Mouse (Mus musculus) limb, embryonic 11.5 days (tissue): ENCODE measurements around the gene Gtf2ird1. TPM values are rescaled to one million over a fixed set of nuclear protein-coding genes. Genes with fewer than 3 reads are reported as not detected.
"Not testable (repeated sequence)": the region's sequence is repeated elsewhere in the genome, so short reads cannot be mapped to it uniquely, and the experiment has no call there.

ENCODE experiments used
- ATAC-seq: fragments of 200-750 bp; cut with Nextera tagmentation; 2 replicates; pipeline ENCODE4 v1.8.0; 2017; ENCODE audit warnings: low read depth; ENCODE audit not compliant: insufficient number of reproducible peaks, low FRiP score, low TSS enrichment
- DNase-seq: peaks from one replicate; pipeline ENCODE4 v3.0.0-alpha.2; 2015; ENCODE audit warnings: low spot score
- H3K27ac ChIP-seq: fragments of 300-500 bp; sonication (generic); replicated peaks from 2 replicates; pipeline ENCODE4 v1.5.1; 2014; ENCODE audit warnings: low read depth, mild to moderate bottlenecking, low read length
- H3K27me3 ChIP-seq: fragments of 300-500 bp; sonication (generic); 2 replicates; pipeline ENCODE4 v1.6.1; 2014; ENCODE audit warnings: mild to moderate bottlenecking, low read length, mixed read lengths; ENCODE audit not compliant: control insufficient read depth, insufficient read depth
- H3K36me3 ChIP-seq: fragments of 300-500 bp; sonication (generic); 2 replicates; pipeline ENCODE4 v1.6.1; 2014; ENCODE audit warnings: mild to moderate bottlenecking, low read length, moderate library complexity, mixed read lengths; ENCODE audit not compliant: control insufficient read depth, insufficient read depth
- H3K4me1 ChIP-seq: fragments of 300-500 bp; sonication (generic); 2 replicates; pipeline ENCODE4 v1.6.1; 2014; ENCODE audit warnings: low read length, mixed read lengths; ENCODE audit not compliant: control insufficient read depth, insufficient read depth
- H3K4me2 ChIP-seq: fragments of 300-500 bp; sonication (generic); 2 replicates; pipeline ENCODE4 v1.6.1; 2014; ENCODE audit warnings: low read depth, mild to moderate bottlenecking, moderate library complexity; ENCODE audit not compliant: severe bottlenecking
- H3K4me3 ChIP-seq: fragments of 300-500 bp; sonication (generic); 2 replicates; pipeline ENCODE4 v1.5.1; 2014; ENCODE audit warnings: low read depth, low read length
- H3K9ac ChIP-seq: fragments of 300-500 bp; sonication (generic); 2 replicates; pipeline ENCODE4 v1.6.1; 2014; ENCODE audit warnings: mild to moderate bottlenecking, low read length
- H3K9me3 ChIP-seq: fragments of 300-500 bp; sonication (generic); 2 replicates; pipeline ENCODE4 v1.6.1; 2016; ENCODE audit warnings: low read length; ENCODE audit not compliant: control insufficient read depth
- whole genome bisulfite sequencing: fragments of 180-500 bp; shearing (Covaris S2); extraction: QIAGEN DNeasy Blood & Tissue Kit; methylation state at CpG from one replicate; pipeline ENCODE4 v1.1.7; 2014; 5-methylcytosine and 5-hydroxymethylcytosine counted together
- polyA plus RNA-seq: library from polyadenylated mRNA; unstranded; fragments of >200 nt; fragmentation: Nextera tagmentation; extraction: Ambion mirVana; gene quantifications from 2 replicates; pipeline ENCODE4 v1.2.1, GENCODE M21; 2014

Gene Gtf2ird1
- polyA plus RNA-seq, 1 experiment from 2014 or later = 126 TPM

- not testable (repeated sequence) for H3K9ac ChIP-seq, H3K4me1 ChIP-seq, H3K9me3 ChIP-seq, DNase-seq, H3K4me2 ChIP-seq, H3K27ac ChIP-seq, ATAC-seq, H3K27me3 ChIP-seq, H3K36me3 ChIP-seq, H3K4me3 ChIP-seq
- 96% methylated on average over 4 of the region's 4 CpGs for WGBS
Measured at GRCm38 (mm10) chr5:134446755-134447154, 9.8 kb downstream of the Gtf2ird1 start.

- Histone ChIP-seq H3K27me3 (no peaks in the 10 kb centered on the region), H3K36me3 (0 out of 2 replicates have a peak, but pooled peaks cover 2% of the 10 kb centered on the region), H3K4me3 (no peak overlapping the region), H3K4me2 (no peak overlapping the region), H3K9me3 (no peaks in the 10 kb centered on the region), H3K9ac (no peak overlapping the region), H3K27ac (no peak overlapping the region; the same call in 1 of the 2 replicates), H3K4me1 (no peaks in the 10 kb centered on the region)
- peak; percentile 33; the same call in 1 of the 2 replicates for ATAC-seq
- DNase-seq = peak; percentile 35
- 53% methylated on average over 10 of the region's 10 CpGs for WGBS
Measured at GRCm38 (mm10) chr5:134445895-134446294, 10.6 kb downstream of the Gtf2ird1 start.

- no peaks in the 10 kb centered on the region for H3K9me3 ChIP-seq
- 68% methylated on average over 10 of the region's 10 CpGs for WGBS
- ATAC-seq = no peak
- H3K9ac ChIP-seq = no peak overlapping the region
- no peak overlapping the region for H3K4me3 ChIP-seq
- DNase-seq = no peak
- H3K4me2 ChIP-seq = no peak overlapping the region
- H3K27ac ChIP-seq = no peak overlapping the region
- H3K4me1 ChIP-seq = no peaks in the 10 kb centered on the region
- no peaks in the 10 kb centered on the region for H3K27me3 ChIP-seq
- H3K36me3 ChIP-seq = 0 out of 2 replicates have a peak, but pooled peaks cover 2% of the 10 kb centered on the region
Measured at GRCm38 (mm10) chr5:134445208-134445831, 11.2 kb downstream of the Gtf2ird1 start.

DNA sequence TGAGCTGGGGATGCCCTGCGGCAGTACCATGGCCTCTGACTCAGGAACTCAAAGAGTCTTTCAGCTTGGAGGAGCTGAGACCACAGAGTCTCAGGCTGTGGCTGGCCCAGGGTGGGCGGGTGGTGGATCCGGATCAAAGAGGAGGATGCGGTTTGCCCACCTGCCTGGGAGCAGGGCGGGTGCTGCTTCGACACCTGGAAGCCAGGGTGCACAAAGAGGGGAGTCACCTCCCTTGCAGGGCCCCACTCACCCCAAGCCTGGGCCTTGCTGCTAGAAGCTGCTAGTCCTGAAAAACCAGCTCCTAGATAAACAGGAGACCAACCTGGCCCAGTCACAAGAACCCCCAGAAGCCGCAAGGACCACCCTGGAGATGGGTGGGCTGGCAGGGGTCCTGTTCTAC, 12.0 kb downstream of the Gtf2ird1 start:
- DNase-seq = no peak
- H3K27me3 ChIP-seq = no peaks in the 10 kb centered on the region
- 95% methylated on average over 7 of the region's 7 CpGs for WGBS
- H3K4me1 ChIP-seq = no peaks in the 10 kb centered on the region
- peaks cover 3% of the 10 kb centered on the region; the same call in 1 of the 2 replicates for H3K36me3 ChIP-seq
- H3K4me3 ChIP-seq = no peak overlapping the region
- no peak for ATAC-seq
- H3K9ac ChIP-seq = no peak overlapping the region
- no peaks in the 10 kb centered on the region for H3K9me3 ChIP-seq
- H3K4me2 ChIP-seq = no peak overlapping the region
- H3K27ac ChIP-seq = no peak overlapping the region

DNA sequence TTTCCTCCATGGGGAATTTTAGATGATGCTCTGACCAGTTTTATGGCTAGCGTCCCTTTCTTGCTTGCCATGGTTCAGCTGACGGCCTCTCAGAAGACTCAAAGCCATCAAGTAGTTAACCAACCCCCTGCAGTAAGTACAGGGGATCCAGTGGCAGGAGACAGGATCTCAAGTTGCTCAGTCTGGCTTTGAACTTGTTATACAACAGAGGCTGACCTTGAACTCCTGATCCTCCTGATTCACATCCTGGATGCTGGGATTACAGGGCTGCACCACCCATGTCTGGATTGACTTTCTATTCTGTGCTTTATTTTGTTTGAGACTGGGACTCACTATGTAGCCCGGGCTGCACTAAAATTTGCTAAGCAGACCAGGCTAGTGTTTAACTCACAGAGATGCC, 14.4 kb downstream of the Gtf2ird1 start:
- WGBS = 91% methylated on average over 3 of the region's 3 CpGs
- H3K4me1 ChIP-seq = peaks cover 8% of the 10 kb centered on the region; the same call in 1 of the 2 replicates
- no peak for ATAC-seq
- no peaks in the 10 kb centered on the region for H3K27me3 ChIP-seq
- H3K4me3 ChIP-seq = no peak overlapping the region
- no peak overlapping the region for H3K27ac ChIP-seq
- H3K9me3 ChIP-seq = no peaks in the 10 kb centered on the region
- no peak overlapping the region for H3K9ac ChIP-seq
- H3K4me2 ChIP-seq = no peak overlapping the region
- DNase-seq = no peak
- peaks cover 5% of the 10 kb centered on the region; the same call in 1 of the 2 replicates for H3K36me3 ChIP-seq

DNA sequence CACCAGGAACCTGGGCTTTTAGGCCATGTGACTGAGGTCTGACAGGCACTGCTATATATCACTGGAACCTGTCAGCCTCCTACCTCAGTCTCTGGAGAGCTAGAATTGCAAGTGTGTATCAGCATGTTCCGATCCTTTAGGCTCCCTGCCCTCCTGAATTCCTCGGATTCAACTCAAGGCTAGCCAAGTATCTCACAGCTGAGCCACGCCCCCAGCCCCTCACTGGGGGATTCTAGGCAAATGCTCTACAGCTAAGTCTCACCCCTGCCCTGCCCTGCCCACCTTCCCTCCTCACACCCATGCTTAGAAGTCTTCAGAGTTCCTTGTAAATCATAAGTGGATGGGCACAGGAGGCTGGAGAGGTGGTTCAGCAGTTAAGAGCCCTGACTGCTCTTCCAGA, 15.4 kb downstream of the Gtf2ird1 start:
- ATAC-seq (no peak), DNase-seq (no peak)
- H3K4me3 ChIP-seq = no peak overlapping the region
- peaks cover 5% of the 10 kb centered on the region; the same call in 1 of the 2 replicates for H3K36me3 ChIP-seq
- H3K27ac ChIP-seq = no peak overlapping the region
- no peak overlapping the region for H3K9ac ChIP-seq
- WGBS = 86% methylated on average over 3 of the region's 3 CpGs
- H3K4me1 ChIP-seq = peaks cover 14% of the 10 kb centered on the region
- H3K9me3 ChIP-seq = no peaks in the 10 kb centered on the region
- H3K4me2 ChIP-seq = no peak overlapping the region
- H3K27me3 ChIP-seq = no peaks in the 10 kb centered on the region

- 88% methylated on average over 12 of the region's 12 CpGs for WGBS
- H3K27ac ChIP-seq = no peak overlapping the region
- DNase-seq = no peak
Measured at GRCm38 (mm10) chr5:134440098-134440497, 16.4 kb downstream of the Gtf2ird1 start.

DNA sequence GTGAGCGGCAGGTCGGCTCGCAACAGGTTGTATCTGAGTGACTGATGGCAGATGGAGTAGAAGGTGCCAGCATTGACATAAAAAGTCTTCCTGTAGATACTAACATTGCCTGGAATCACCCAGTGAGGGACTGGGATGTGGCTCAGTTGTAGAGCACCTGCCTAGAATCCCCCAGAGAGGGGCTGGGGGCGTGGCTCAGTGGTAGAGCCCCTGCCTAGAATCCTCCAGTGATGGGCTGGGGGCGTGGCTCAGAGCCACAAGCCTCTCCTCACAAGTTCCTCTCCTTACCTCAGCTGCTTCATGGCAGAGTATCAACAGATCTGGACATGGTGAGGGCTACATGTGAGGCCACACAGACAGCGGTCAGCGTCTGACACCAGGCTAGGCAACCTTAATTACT, 17.0 kb downstream of the Gtf2ird1 start:
- H3K9ac ChIP-seq = no peak overlapping the region
- H3K9me3 ChIP-seq = no peaks in the 10 kb centered on the region
- WGBS = 95% methylated on average over 7 of the region's 7 CpGs
- DNase-seq (no peak), ATAC-seq (no peak)
- peaks cover 5% of the 10 kb centered on the region; the same call in 1 of the 2 replicates for H3K36me3 ChIP-seq
- peaks cover 16% of the 10 kb centered on the region for H3K4me1 ChIP-seq
- no peak overlapping the region for H3K4me2 ChIP-seq
- H3K27me3 ChIP-seq = no peaks in the 10 kb centered on the region
- no peak overlapping the region for H3K27ac ChIP-seq
- H3K4me3 ChIP-seq = no peak overlapping the region

More at GRCm38 (mm10) chr5:134440098-134440497, 16.4 kb downstream of the Gtf2ird1 start:
- Histone ChIP-seq H3K4me1 (peaks cover 16% of the 10 kb centered on the region), H3K27me3 (no peaks in the 10 kb centered on the region), H3K36me3 (peaks cover 5% of the 10 kb centered on the region; the same call in 1 of the 2 replicates), H3K4me3 (no peak overlapping the region), H3K4me2 (no peak overlapping the region), H3K9me3 (no peaks in the 10 kb centered on the region), H3K9ac (no peak overlapping the region)
- ATAC-seq = no peak
